Mouse (Mus musculus): ENCODE measurements around the gene Foxd1.

Gene Foxd1

DNA sequence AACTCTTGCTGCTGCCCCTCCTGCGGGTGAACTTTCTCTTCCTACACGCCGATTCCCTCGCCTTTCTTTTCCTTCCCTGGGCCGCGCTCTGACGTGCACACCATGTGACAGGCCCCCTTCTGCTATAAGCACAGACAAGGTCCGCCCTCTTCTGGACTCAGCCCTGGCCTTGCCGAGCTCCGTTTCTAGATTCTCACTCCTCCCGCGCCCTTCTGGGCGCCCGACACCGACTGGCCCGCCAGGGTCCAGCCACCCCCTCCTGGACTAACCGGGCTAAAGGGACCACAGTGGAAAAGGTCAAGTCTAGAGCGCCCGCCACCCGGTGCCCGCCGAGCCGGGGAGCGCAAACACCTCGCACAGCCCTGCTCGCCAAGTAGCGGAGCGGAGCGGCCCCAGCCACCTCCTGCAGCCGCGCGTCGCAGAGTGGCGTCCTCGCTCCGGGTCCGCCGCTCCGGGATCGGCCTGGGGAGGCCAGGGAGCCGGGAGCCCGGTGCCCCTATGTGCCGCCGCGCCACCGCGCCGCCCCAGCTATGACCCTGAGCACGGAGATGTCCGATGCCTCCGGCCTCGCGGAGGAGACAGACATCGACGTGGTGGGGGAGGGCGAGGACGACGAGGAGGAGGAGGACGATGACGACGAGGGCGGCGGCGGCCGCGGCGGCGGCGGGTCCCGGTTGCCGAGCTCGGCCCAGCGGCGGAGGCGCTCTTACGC is at the start of gene Foxd1:
Gene Foxd1, plus strand, starts transcription at position 153 of the 712 bp plus-strand sequence.
- peak in 1 of 2 experiments; percentile 23 for DNase-seq

DNA sequence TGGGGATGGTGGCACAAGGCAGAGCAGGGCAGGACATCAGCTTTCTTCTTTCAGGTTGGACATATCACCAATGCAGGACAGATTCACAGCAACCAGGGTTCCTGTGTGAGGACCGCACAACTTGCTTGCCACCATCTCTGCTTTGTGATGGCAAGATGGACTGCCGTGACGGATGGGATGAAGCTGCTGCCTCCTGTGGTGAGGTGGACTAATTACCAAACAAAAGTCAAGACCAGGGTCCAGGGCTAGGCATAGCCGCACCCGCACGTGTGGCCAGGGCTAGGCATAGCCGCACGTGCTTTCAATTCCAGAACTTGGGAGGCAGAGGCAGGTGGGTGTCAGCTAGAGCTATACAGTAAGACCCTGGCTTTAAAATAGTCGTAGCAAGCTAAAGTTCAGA is 48.8 kb upstream of the Foxd1 start:
- DNase-seq, result no peak

DNA sequence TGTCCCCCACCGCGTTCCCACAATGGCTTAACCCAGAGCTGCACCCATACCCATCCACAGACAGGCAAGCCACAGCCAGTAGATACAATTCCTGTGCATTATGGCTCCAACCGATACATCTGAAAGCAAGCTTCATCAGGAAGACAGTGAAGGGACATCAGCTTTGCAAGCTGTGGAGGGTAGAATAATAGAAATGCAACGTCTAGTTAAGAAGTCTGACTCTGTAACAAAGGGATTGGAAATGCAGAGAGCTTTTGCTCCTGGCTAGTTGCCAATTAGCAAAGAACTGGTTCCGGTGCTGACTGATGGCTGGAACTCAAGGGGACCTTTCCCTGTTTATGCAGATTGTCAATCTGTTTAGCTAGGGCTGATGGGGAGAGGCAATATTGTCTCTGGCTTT is 47.6 kb upstream of the Foxd1 start:
- no peak for DNase-seq

DNA sequence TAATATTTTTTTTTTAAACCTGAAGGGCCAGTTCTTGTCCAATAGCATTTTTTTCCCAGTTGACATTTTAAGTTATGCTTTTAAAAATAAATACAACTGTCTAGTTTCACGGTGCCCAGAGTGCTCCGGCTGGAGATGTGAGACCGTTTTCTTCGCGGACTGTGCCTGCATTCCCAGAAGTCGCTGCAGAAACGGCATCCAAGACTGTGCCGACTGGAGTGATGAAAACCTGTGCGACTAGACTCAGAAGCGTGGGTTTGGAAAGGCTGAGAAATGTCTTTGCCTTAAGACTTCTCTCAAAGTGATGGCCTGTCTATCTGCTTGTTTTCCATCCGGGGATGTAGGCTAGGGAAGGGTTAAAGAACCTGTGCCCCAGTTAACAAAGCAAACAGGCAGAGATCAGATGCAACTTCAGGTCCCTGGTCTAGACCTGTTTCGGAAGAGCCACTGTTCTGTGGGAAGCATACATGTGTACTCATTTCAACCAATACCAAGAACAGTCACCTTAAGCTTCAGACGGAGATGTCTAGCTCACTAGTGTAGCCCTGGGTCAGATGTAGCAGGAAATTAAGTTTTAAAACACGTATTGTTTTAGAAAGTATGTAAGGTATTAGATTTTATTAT is 47.1 kb upstream of the Foxd1 start:
- DNase-seq, result no peak

DNA sequence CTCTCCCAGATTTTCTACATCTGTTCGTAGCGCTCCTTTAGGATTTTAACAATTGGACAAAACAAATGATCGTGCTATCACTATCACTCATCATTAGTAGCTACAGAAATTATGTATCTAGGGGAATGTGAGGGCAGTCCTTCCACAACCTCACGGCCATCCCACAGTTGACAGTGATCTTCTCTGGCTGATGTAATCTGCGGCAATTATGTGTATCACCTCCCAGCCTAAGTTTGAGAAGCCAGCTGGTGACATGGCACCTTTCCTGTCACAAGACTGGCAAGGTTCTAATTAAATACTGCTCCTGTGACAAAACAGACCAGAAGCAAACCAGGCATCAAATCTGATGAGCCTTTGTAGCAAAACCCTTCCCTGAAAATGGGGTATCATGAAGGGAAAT is 46.0 kb upstream of the Foxd1 start:
- no peak for DNase-seq

DNA sequence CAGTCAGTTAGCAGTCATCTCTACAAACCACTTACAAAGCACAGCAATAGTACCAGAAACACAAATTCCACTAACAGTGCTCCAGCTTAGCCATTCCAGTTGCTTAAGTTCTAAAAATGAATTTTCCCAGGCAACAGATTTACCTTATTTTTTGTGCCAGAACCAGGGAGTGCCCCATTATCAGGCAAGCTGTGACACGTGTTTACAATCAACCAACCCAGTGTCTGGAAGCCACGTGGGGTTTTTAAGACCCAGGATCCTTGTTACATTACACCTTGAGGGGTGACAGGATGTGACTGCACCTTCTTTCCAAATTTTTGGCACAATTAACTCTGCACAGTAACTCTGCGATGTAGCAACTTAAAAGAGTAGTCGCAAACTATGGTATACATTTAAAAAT is 45.3 kb upstream of the Foxd1 start:
- no peak for DNase-seq

DNA sequence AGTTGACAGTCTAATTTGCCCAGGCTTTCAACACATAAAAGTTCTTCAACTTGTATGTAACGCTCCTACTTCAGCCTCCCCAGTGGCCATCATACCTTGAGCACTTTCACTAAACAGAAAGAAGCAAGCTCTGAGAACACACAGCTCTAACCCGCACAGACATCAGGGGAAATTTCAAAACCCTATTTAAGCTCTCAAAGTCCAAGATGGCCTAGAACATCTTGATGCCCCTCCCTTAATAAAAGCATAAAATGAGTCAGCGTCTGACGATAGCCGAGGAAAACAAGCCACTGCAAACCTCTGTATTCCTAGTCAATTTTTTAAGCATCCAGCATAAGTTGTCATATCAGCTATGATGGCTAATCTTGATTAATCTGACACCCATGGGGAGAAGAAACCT is 42.4 kb upstream of the Foxd1 start:
- DNase-seq, result no peak

DNA sequence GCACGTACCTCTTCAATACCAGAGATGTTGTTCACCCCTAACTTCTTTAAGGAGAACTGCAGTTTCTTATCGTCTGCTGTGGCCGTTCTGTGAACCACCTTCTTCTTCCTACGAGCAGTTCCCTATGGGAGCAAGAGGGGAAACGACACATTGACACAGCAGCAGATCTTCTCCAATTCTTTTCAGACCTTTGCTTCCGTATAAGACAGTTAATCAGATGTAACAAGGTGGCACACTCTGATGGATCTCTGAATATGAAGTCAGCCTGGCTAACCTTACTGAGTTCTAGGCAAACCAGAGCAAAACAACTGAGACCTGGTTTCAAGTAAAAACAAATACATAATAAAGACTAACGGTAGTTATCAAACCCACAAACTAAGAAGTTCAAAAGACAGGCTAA is 40.4 kb upstream of the Foxd1 start:
- no peak for DNase-seq

DNA sequence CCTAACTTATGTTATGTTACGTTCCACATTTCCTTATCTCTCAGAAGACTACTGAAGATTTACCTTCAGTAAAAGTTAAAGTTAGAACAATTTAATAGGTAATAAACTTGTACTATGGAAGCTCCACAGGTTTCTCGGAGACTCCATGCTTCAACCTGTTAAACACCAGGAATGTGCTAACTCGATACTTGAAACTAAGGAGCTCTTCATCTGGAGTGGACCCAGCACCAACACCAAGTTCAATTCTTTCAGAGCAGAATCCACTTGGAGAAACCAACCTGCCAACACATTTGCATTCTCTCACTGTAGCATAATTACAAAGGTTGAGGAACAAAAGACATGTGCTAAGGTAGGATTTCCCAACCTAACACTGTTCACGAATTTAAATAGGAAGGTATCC is 38.9 kb upstream of the Foxd1 start:
- DNase-seq, result peak; percentile 4 to 47

DNA sequence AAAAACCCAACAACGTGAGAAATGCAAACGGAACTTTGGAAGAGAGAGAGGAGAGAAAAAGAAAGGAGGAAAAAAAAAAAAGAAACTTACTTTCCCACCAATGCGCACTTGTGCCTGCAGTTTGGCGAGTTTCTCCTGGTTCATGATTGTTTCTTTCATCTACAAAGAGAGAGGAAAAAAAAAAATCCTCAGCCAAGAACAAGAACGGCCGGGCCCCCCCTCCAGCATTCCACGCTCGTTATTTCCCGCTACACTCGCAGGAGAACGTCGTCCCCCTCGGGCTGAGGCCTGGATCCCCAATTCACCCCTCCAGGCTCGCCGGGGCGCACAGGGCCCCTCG is 37.9 kb upstream of the Foxd1 start:
- no peak for DNase-seq

DNA sequence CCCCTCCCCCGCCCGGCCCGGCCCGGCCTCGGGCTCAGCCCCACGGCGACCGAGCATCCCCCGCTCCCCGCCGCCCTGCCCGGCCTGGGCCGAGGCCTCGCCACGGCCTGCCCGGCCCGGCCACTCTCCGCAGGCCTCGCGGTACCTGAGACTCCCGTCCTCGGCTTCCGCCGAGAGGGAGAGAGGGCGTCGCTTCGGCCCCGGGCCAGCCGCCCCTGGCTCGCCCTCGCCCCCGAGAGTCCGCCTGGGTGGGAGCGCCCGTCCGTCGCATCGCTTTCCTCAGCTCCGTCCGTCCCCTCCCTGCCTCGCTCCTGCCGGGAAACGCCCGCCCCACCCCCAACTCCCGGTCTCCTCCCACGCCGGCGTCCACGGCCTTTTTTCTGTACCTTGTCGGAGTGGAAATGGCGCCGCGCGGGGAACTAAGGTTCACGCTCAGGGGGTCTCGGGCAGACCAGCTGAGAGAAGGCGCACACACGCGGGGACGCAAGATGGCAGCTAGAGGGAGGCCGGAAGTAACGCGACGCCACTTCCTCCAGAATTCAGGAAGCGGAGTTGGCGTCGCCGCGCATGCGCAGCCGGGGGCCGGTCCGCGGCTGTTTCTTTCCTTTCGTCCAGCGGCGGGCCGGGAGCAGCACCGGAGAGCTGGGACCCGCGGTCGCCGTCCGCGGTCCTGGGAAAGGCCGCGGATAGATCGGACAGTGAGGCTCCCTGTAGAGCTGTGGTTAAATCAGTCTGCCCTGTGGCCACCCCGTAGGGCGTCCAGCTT is 37.4 kb upstream of the Foxd1 start, which contains the start of gene Btf3:
Gene Btf3, minus strand, starts transcription at position 527 of the 766 bp plus-strand sequence.
- peak; percentile 91 to 94 for DNase-seq

DNA sequence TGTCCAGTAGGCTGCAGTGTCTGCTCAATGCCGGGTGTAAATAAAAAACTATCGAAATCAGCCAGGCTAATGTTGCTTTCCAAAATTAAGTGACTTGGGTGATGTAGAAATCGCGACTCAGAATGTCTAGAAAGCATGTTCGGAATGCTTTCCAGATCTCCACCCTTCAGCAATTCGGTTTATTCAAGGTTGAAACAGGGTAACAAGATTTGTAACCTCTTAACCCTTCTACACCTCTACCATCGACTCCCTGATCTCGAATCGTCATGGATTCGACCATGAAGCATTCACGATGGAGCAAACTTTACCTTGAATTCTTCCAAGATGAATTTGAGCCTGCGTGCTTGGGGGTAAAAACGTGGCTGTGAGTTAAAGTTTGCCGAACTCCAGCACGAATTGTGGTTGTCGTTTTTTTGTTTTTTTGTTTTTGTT is 36.8 kb upstream of the Foxd1 start:
- DNase-seq, result peak; percentile 6 to 17

DNA sequence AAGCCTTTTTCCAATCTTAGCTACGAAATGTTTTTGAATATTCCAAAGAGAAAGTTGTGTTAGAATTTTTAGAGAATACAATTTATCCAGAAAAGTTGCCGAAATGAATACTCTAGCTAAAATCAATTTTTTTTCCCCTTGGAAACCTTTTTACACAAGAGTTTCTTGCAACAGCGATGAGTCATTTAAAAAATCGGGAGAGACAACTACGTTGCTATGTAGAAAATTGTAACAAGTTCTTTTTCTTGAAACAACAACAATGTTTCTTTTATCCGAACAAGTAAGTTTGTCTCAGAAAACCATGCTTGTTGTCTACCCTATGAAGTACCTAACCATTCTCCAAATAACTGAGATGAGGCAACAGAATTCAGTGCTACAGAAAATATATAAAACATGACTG is 36.1 kb upstream of the Foxd1 start:
- DNase-seq, result no peak

DNA sequence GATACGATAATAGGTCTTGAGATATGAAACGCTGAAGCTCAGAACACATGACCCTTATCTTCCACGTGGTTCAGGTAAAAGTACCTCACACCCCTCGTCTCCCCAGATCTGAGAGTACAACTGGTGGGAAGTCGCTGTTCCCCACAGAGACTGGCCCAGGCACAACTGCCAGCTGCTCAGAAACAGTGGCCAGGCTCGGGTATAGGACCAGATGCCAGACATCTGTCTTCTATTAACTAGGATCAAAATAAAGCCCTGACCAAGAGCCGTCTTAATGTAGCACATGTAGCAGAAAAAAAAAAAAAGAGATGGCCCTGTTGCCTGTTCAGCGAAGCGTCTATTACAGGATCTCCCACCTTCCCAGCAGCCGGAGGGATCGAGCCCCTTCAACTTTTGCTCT is 29.0 kb upstream of the Foxd1 start:
- peak in 1 of 2 experiments; percentile 4 for DNase-seq

DNA sequence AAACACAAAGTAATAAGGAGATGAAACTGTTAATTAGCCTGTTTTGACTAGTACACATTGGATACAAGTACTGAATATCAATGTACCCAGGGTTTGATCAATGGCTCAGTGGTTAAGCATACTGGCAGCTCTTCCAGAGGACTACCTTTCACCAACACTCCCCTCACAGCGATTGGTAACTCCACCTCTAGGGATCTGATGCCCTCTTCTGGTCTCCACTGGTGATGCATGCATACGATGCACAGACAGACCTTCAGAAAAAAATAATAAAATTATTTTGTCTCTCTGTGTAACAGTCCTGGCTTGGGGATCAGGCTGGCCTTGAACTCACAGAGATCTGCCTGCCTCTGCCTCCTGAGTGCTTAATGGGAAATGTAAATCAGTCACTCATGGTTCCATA is 21.9 kb upstream of the Foxd1 start:
- peak in 1 of 2 experiments; percentile 61 for DNase-seq

DNA sequence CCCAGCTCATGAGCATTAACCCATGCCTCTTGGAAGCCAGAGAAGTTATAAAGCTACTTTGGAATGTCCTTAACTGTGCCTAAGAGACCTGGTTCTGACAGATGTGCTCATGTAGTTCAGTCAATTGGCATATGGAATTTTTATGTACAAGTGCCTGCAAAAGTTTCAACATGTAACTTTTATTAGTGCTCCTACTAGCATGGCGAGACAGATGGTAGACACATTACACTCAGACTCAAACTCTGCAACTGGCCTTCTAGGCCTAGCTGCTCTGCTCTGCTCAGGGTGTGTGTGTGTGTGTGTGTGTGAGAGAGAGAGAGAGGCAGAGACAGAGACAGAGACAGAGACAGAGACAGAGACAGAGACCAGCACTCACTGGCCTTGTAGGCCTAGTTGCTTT is 17.8 kb upstream of the Foxd1 start:
- DNase-seq, result no peak

DNA sequence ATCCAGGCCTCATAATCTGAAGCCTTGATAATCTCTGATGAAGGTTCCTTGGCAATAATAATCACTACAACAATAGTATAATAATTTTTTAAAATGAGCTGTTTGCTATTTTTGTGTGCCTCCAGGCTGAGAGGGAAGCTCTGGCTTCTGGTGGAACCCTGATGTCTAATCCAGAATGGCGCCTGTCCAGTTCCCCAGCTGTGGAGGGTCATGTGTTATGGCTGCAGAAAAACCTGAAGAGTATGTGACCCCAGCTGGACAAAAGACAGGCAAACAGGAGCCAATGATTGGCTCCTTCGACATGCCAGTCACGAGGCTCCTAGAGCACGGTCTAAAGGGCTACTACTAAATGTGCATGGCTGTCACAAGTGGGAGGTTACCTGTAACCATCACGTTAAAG is 13.5 kb upstream of the Foxd1 start:
- no peak for DNase-seq

DNA sequence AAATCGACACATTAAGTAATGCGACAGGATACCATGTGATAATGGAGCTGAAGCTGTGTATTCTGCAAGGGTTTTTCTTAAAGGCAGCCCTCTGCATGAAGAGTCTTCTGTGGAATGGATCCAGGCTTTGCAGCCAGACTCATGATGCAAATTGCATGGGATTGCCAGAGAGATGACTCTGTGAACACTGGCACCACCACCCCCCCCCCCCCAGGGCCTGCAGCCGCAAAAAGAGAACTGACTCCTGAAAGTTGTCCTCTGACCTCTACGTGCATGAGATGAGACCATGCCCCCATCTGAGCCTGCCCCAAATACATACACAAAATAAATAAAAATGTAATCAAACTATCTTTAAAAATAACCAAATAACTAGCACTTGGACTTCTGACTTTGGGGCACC is 4.6 kb upstream of the Foxd1 start:
- no peak for DNase-seq

DNA sequence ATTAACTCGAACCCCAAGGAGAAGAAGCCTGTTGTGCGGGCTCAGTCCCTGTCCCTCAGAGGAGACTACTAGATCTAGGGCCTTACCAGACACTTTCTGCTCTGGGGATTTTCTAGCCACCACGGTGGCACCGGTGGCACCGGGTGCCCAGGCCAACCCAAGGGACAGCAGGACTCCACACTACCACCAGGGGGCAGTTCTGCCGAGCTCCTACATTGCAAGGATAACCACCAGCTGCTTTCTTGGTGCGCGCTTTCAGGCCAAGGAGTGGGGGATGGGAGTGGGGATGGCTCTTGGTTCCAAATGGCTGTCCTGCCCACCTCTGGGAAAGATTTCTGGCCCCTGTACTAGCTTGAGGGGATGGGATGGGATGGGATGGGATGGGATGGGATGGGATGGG is 2.5 kb upstream of the Foxd1 start:
- DNase-seq, result no peak

DNA sequence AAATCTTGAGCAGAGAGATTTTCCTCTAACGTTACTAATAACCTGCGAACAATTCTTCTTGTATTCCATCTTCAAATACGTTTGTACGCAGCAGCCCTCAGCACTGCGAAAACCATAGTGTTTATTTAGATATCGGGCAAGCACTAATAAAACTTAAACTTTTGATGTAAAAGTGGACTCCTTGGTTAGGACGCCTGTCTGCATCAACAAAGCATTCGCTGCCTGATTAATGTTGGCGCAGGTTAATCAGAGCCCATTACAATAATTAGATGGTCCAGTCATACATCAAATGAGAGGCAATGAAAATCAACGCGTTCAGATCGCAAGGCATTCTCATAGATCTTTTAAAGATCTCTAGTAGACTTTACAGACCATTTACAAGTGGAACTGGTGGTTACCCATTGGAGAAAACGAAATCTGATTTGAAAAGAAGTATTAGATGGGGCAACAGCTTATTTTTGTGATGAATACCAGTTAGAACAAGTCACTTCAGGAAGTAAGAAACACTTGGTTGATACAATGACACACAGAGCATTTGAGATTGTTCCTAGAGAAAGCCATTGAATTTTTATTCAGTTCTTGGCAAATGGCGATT is 1.6 kb upstream of the Foxd1 start:
- DNase-seq, result no peak

DNA sequence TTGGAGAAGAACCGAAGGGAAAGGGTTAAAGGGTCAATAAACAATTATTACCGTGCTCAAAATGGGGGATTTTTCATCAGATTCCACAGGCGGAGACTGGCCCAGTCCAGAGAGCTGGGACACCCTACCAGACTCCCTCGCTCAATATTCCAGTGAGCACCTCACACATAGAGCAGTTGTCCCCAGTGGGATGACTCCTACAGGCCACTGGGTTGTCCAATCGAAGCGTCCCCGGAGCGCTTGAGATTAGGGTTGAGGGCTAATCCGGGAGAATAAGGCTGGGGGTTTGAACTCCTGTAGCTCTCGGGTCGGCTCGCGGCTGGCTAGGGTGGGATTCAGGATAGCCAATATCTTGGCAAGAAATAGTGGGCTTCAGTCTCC is 343 bp upstream of the Foxd1 start:
- no peak for DNase-seq

DNA sequence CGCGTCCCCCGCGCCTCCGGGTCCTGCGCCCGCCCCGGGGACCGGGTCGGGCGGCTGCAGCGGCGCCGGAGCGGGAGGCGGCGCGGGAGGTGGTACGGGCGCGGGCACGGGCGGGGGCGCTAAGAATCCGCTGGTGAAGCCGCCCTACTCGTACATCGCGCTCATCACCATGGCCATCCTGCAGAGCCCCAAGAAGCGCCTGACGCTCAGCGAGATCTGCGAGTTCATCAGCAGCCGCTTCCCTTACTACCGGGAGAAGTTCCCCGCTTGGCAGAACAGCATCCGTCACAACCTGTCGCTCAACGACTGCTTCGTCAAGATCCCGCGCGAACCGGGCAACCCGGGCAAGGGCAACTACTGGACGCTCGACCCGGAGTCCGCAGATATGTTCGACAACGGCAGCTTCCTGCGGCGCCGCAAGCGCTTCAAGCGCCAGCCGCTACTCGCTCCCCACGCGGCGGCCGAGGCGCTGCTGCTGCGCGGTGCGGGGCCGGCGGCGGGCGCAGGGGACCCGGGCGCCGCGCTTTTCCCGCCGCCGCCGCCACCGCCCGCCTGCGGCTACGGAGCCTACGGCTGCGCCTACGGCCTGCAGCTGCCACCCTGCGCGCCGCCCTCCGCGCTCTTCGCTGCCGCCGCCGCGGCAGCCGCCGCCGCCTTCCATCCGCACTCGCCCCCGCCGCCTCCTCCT is 973 bp downstream of the Foxd1 start:
- no peak for DNase-seq

DNA sequence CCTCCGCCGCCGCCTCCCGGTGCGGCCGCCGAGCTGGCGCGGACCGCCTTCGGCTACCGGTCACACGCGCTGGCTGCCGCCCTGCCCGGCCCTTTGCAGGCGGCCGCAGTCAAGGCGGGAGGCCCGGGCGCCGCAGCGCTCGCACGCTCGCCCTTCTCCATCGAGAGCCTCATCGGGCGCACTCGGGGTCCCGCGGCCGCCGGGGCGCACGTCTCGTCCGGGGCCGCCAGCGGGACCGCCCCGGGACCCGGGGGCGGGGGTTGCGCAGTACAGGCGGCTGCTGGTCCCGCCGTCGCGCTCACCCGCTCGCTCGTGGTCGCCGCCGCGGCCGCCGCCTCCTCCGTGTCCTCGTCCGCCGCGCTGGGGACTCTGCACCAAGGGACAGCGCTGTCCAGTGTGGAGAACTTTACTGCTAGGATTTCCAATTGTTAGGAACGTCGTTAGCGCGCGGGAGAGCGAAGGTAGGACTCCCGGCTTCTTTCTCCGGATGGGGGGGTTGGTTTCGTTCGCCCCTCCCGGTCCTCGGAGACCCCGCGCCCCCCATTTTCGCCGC is 1.6 kb downstream of the Foxd1 start:
- DNase-seq, result no peak
